Mouse (Mus musculus): ENCODE results near the gene Iqgap1.
"Not testable (repeated sequence)": the region's sequence is repeated elsewhere in the genome, so short reads cannot be mapped to it uniquely, and the experiment has no call there.

The Iqgap1 gene

GRCm38 (mm10) chr7:80846709-80847108, 20.9 kb upstream of the Iqgap1 start:
- in situ Hi-C loops (cut with MboI; ENCODE audit: low pct_unique_long_range_greater_than_20kb in 1 of 2, low sequenced_read_pairs in 2 of 2, unreplicated experiment in 1 of 2) = loop anchor here (5.0 kb wide), 1 partner anchor 109 kb away; no protein-coding TSS in a partner anchor

GRCm38 (mm10) chr7:80846280-80846678, 20.5 kb upstream of the Iqgap1 start:
- in situ Hi-C loops (cut with MboI; ENCODE audit: low pct_unique_long_range_greater_than_20kb in 1 of 2, low sequenced_read_pairs in 2 of 2, unreplicated experiment in 1 of 2) = loop anchor here (5.0 kb wide), 1 partner anchor 109 kb away; no protein-coding TSS in a partner anchor

GRCm38 (mm10) chr7:80845621-80846279, 20.0 kb upstream of the Iqgap1 start:
- in situ Hi-C loops (cut with MboI; ENCODE audit: low pct_unique_long_range_greater_than_20kb in 1 of 2, low sequenced_read_pairs in 2 of 2, unreplicated experiment in 1 of 2) = loop anchor here (5.0 kb wide), 1 partner anchor 108 kb away; no protein-coding TSS in a partner anchor

GRCm38 (mm10) chr7:80844691-80845090, 18.9 kb upstream of the Iqgap1 start:
- in situ Hi-C loops (cut with MboI; ENCODE audit: low pct_unique_long_range_greater_than_20kb in 1 of 2, low sequenced_read_pairs in 2 of 2, unreplicated experiment in 1 of 2) = loop anchor here (5.0 kb wide), 1 partner anchor 107 kb away; no protein-coding TSS in a partner anchor

GRCm38 (mm10) chr7:80843910-80844640, 18.3 kb upstream of the Iqgap1 start:
- in situ Hi-C loops (cut with MboI; ENCODE audit: low pct_unique_long_range_greater_than_20kb in 1 of 2, low sequenced_read_pairs in 2 of 2, unreplicated experiment in 1 of 2) = no loop called here

GRCm38 (mm10) chr7:80843176-80843575, 17.4 kb upstream of the Iqgap1 start:
- in situ Hi-C loops (cut with MboI; ENCODE audit: low pct_unique_long_range_greater_than_20kb in 1 of 2, low sequenced_read_pairs in 2 of 2, unreplicated experiment in 1 of 2) = no loop called here

- in situ Hi-C loops (cut with MboI; ENCODE audit: low pct_unique_long_range_greater_than_20kb in 1 of 2, low sequenced_read_pairs in 2 of 2, unreplicated experiment in 1 of 2) = no loop called here
Observed at GRCm38 (mm10) chr7:80842132-80842531, 16.4 kb upstream of the Iqgap1 start.

- in situ Hi-C loops (cut with MboI; ENCODE audit: low pct_unique_long_range_greater_than_20kb in 1 of 2, low sequenced_read_pairs in 2 of 2, unreplicated experiment in 1 of 2) = no loop called here
Observed at GRCm38 (mm10) chr7:80840937-80841336, 15.2 kb upstream of the Iqgap1 start.

- in situ Hi-C loops (cut with MboI; ENCODE audit: low pct_unique_long_range_greater_than_20kb in 1 of 2, low sequenced_read_pairs in 2 of 2, unreplicated experiment in 1 of 2) = no loop called here
Observed at GRCm38 (mm10) chr7:80840241-80840640, 14.5 kb upstream of the Iqgap1 start.

- in situ Hi-C loops (cut with MboI; ENCODE audit: low pct_unique_long_range_greater_than_20kb in 1 of 2, low sequenced_read_pairs in 2 of 2, unreplicated experiment in 1 of 2) = no loop called here
Observed at GRCm38 (mm10) chr7:80839755-80840154, 14.0 kb upstream of the Iqgap1 start.

- in situ Hi-C loops (cut with MboI; ENCODE audit: low pct_unique_long_range_greater_than_20kb in 1 of 2, low sequenced_read_pairs in 2 of 2, unreplicated experiment in 1 of 2) = no loop called here
Observed at GRCm38 (mm10) chr7:80838247-80838646, 12.5 kb upstream of the Iqgap1 start.

- in situ Hi-C loops (cut with MboI; ENCODE audit: low pct_unique_long_range_greater_than_20kb in 1 of 2, low sequenced_read_pairs in 2 of 2, unreplicated experiment in 1 of 2) = no loop called here
Observed at GRCm38 (mm10) chr7:80837736-80838135, 12.0 kb upstream of the Iqgap1 start.

GRCm38 (mm10) chr7:80835984-80836652, 10.3 kb upstream of the Iqgap1 start:
- in situ Hi-C loops (cut with MboI; ENCODE audit: low pct_unique_long_range_greater_than_20kb in 1 of 2, low sequenced_read_pairs in 2 of 2, unreplicated experiment in 1 of 2) = no loop called here

- in situ Hi-C loops (cut with MboI; ENCODE audit: low pct_unique_long_range_greater_than_20kb in 1 of 2, low sequenced_read_pairs in 2 of 2, unreplicated experiment in 1 of 2) = no loop called here
Observed at GRCm38 (mm10) chr7:80833651-80834532, 8.1 kb upstream of the Iqgap1 start.

GRCm38 (mm10) chr7:80832996-80833650, 7.3 kb upstream of the Iqgap1 start:
- in situ Hi-C loops (cut with MboI; ENCODE audit: low pct_unique_long_range_greater_than_20kb in 1 of 2, low sequenced_read_pairs in 2 of 2, unreplicated experiment in 1 of 2) = not testable (repeated sequence)

GRCm38 (mm10) chr7:80832191-80832590, 6.4 kb upstream of the Iqgap1 start:
- in situ Hi-C loops (cut with MboI; ENCODE audit: low pct_unique_long_range_greater_than_20kb in 1 of 2, low sequenced_read_pairs in 2 of 2, unreplicated experiment in 1 of 2) = no loop called here

GRCm38 (mm10) chr7:80830193-80830803, 4.5 kb upstream of the Iqgap1 start:
- in situ Hi-C loops (cut with MboI; ENCODE audit: low pct_unique_long_range_greater_than_20kb in 1 of 2, low sequenced_read_pairs in 2 of 2, unreplicated experiment in 1 of 2) = no loop called here
